Mouse (Mus musculus) heart, embryonic 14.5 days (tissue): Measurements from ENCODE around the gene Srsf2. TPM values are rescaled to one million over a fixed set of nuclear protein-coding genes. Genes with fewer than 3 reads are reported as not detected.
A peak's percentile ranks its signal among the peaks of the same experiment; 100 is the strongest.
"Not testable (repeated sequence)": the region's sequence is repeated elsewhere in the genome, so short reads cannot be mapped to it uniquely, and the experiment has no call there.

Source experiments
- ATAC-seq: fragments of 200-750 bp; cut with Nextera tagmentation; 2 replicates; pipeline ENCODE4 v1.8.0; 2017; ENCODE audit warnings: low read depth, moderate TSS enrichment; ENCODE audit not compliant: insufficient number of reproducible peaks, insufficient read depth, low FRiP score
- H3K27ac ChIP-seq, 2 experiments: fragments of 200-500 bp in 1 of 2; fragments of 300-500 bp in 1 of 2; sonication (generic) in 1 of 2; replicated peaks in 1 of 2; 2 replicates each; pipeline ENCODE4 v1.5.1; 2012 to 2014; ENCODE audit warnings: low read depth in 2 of 2, low read length in 2 of 2, control low read depth in 1 of 2, mild to moderate bottlenecking in 1 of 2, mixed read lengths in 1 of 2; ENCODE audit not compliant: control insufficient read depth in 1 of 2, insufficient read depth in 1 of 2
- H3K27me3 ChIP-seq: fragments of 300-500 bp; sonication (generic); 2 replicates; pipeline ENCODE4 v1.6.1; 2014; ENCODE audit warnings: mild to moderate bottlenecking, low read length, control low read depth; ENCODE audit not compliant: control insufficient read depth, insufficient read depth
- H3K36me3 ChIP-seq: fragments of 300-500 bp; sonication (generic); 2 replicates; pipeline ENCODE4 v1.6.1; 2014; ENCODE audit warnings: mild to moderate bottlenecking, control low read depth, low read length, mixed read lengths; ENCODE audit not compliant: control insufficient read depth, insufficient read depth
- H3K4me1 ChIP-seq, 2 experiments: fragments of 200-500 bp in 1 of 2; fragments of 300-500 bp in 1 of 2; sonication (generic) in 1 of 2; 2 replicates each; pipeline ENCODE4 v1.6.1; 2012 to 2014; ENCODE audit warnings: low read length in 2 of 2, control low read depth in 1 of 2, mixed read lengths in 1 of 2; ENCODE audit not compliant: control insufficient read depth in 2 of 2, insufficient read depth in 2 of 2
- H3K4me2 ChIP-seq: fragments of 300-500 bp; sonication (generic); 2 replicates; pipeline ENCODE4 v1.6.1; 2014; ENCODE audit warnings: mild to moderate bottlenecking, low read length
- H3K4me3 ChIP-seq, 2 experiments: fragments of 200-500 bp in 1 of 2; fragments of 300-500 bp in 1 of 2; sonication (generic) in 1 of 2; 2 replicates each; pipeline ENCODE4 v1.5.1; 2012 to 2014; ENCODE audit warnings: low read length in 2 of 2, mild to moderate bottlenecking in 2 of 2, control low read depth in 1 of 2, low read depth in 1 of 2, moderate library complexity in 1 of 2; ENCODE audit not compliant: control insufficient read depth in 1 of 2, insufficient read depth in 1 of 2
- H3K9ac ChIP-seq: fragments of 300-500 bp; sonication (generic); 2 replicates; pipeline ENCODE4 v1.6.1; 2014; ENCODE audit warnings: mild to moderate bottlenecking, low read length
- H3K9me3 ChIP-seq: fragments of 300-500 bp; sonication (generic); 2 replicates; pipeline ENCODE4 v1.6.1; 2016; ENCODE audit warnings: low read length, control low read depth; ENCODE audit not compliant: control insufficient read depth
- WGBS: fragments of 180-500 bp; shearing (Covaris S2); extraction: QIAGEN DNeasy Blood & Tissue Kit; methylation state at CpG from one replicate; pipeline ENCODE4 v1.1.7; 2014; 5-methylcytosine and 5-hydroxymethylcytosine counted together
- polyA plus RNA-seq: library from polyadenylated mRNA; unstranded; fragments of >200 nt; fragmentation: Nextera tagmentation; extraction: Ambion mirVana; gene quantifications from 2 replicates; pipeline ENCODE4 v1.2.1, GENCODE M21; 2014

Srsf2 gene
- 566 and 569 TPM in 2 replicates for polyA plus RNA-seq

GRCm38 (mm10) chr11:116852891-116853511 lies at the start of gene Srsf2:
Srsf2 (minus strand) TSS chr11:116853094.
- Histone ChIP-seq H3K4me3 (peak within 1 kb of the TSS; percentile 92 to 98), H3K27me3 (no peaks in the 10 kb centered on the region), H3K4me2 (peak within 1 kb of the TSS; percentile 70), H3K9ac (peak within 1 kb of the TSS; percentile 99), H3K36me3 (peaks cover 55% of the 10 kb centered on the region), H3K9me3 (no peaks in the 10 kb centered on the region), H3K27ac (peak within 1 kb of the TSS; percentile 99 to 100), H3K4me1 (peaks cover 2 to 26% of the 10 kb centered on the region in 2 experiments; a peak in 2 of 4 replicates)
- under 1% methylated on average over 63 of the region's 74 CpGs for WGBS
- ATAC-seq: peak; percentile 87

GRCm38 (mm10) chr11:116902588-116902987 lies 49.7 kb upstream of the Srsf2 start:
- H3K4me2 ChIP-seq, H3K4me3 ChIP-seq, H3K9me3 ChIP-seq, H3K27ac ChIP-seq, H3K4me1 ChIP-seq, H3K36me3 ChIP-seq, H3K9ac ChIP-seq, ATAC-seq: not testable (repeated sequence)
- 85% methylated on average over 10 of the region's 10 CpGs for WGBS
- H3K27me3 ChIP-seq: peaks cover 18% of the 10 kb centered on the region

GRCm38 (mm10) chr11:116899247-116899646 lies 46.4 kb upstream of the Srsf2 start:
- H3K9ac ChIP-seq: no peak overlapping the region
- 93% methylated on average over 12 of the region's 12 CpGs for WGBS

GRCm38 (mm10) chr11:116895402-116895801 lies 42.5 kb upstream of the Srsf2 start:
- Histone ChIP-seq H3K27me3 (no peaks in the 10 kb centered on the region), H3K9me3 (0 out of 2 replicates have a peak, but pooled peaks cover 3% of the 10 kb centered on the region), H3K36me3 (no peaks in the 10 kb centered on the region), H3K4me3 (no peak overlapping the region), H3K9ac (no peak overlapping the region), H3K4me1 (no peaks in the 10 kb centered on the region; a peak in 1 of 4 replicates), H3K4me2 (no peak overlapping the region), H3K27ac (no peak overlapping the region)
- 71% methylated on average over 3 of the region's 3 CpGs for WGBS
- ATAC-seq: no peak

More at GRCm38 (mm10) chr11:116899247-116899646, 46.4 kb upstream of the Srsf2 start:
- no peak for ATAC-seq
- Histone ChIP-seq H3K4me3 (no peak overlapping the region), H3K9me3 (no peaks in the 10 kb centered on the region), H3K4me2 (no peak overlapping the region), H3K27me3 (peaks cover 1% of the 10 kb centered on the region), H3K27ac (no peak overlapping the region), H3K36me3 (no peaks in the 10 kb centered on the region), H3K4me1 (no peaks in the 10 kb centered on the region; a peak in 1 of 4 replicates)

GRCm38 (mm10) chr11:116893532-116894442 lies 40.9 kb upstream of the Srsf2 start:
- H3K4me1 ChIP-seq: no peaks in the 10 kb centered on the region; a peak in 1 of 4 replicates
- 72% methylated on average over 19 of the region's 19 CpGs for WGBS
- H3K9me3 ChIP-seq: 0 out of 2 replicates have a peak, but pooled peaks cover 3% of the 10 kb centered on the region
- H3K36me3 ChIP-seq: no peaks in the 10 kb centered on the region
- H3K9ac ChIP-seq: no peak overlapping the region
- H3K27ac ChIP-seq: no peak overlapping the region
- H3K4me3 ChIP-seq: no peak overlapping the region
- ATAC-seq: no peak
- no peak overlapping the region for H3K4me2 ChIP-seq
- no peaks in the 10 kb centered on the region for H3K27me3 ChIP-seq

- Histone ChIP-seq H3K4me1 (peaks cover 0 to 5% of the 10 kb centered on the region in 2 experiments; a peak in 2 of 4 replicates), H3K27ac (no peak overlapping the region), H3K4me3 (no peak overlapping the region), H3K9ac (no peak overlapping the region), H3K27me3 (peaks cover 9% of the 10 kb centered on the region; the same call in 1 of the 2 replicates), H3K4me2 (no peak overlapping the region), H3K36me3 (no peaks in the 10 kb centered on the region), H3K9me3 (0 out of 2 replicates have a peak, but pooled peaks cover 3% of the 10 kb centered on the region)
- WGBS: 64% methylated on average over 5 of the region's 5 CpGs
- ATAC-seq: no peak
These were observed 34.2 kb upstream of the Srsf2 start for GRCm38 (mm10) chr11:116887136-116887535.

GRCm38 (mm10) chr11:116885275-116886151 lies 32.6 kb upstream of the Srsf2 start:
- Histone ChIP-seq H3K4me2 (peak overlapping the region; percentile 73), H3K9me3 (no peaks in the 10 kb centered on the region), H3K27ac (no peak overlapping the region), H3K36me3 (no peaks in the 10 kb centered on the region), H3K4me1 (peaks cover 0 to 5% of the 10 kb centered on the region in 2 experiments; a peak in 2 of 4 replicates), H3K27me3 (peaks cover 9% of the 10 kb centered on the region; the same call in 1 of the 2 replicates), H3K9ac (peak overlapping the region; percentile 60), H3K4me3 (peak overlapping the region; percentile 32 to 35)
- 0 out of 2 replicates have a peak, but pooled peaks have one; percentile 32 for ATAC-seq
- 3% methylated on average over 28 of the region's 28 CpGs for WGBS
